Mouse (Mus musculus) liver, embryonic 16.5 days (tissue): ENCODE measurements around the gene Pcyt1a. TPM values are rescaled to one million over a fixed set of nuclear protein-coding genes. Genes with fewer than 3 reads are reported as not detected.

ENCODE experiments used
- ATAC-seq: fragments of 200-750 bp; cut with Nextera tagmentation; 2 replicates; pipeline ENCODE4 v1.8.0; 2017; ENCODE audit warnings: low read depth, mild to moderate bottlenecking, moderate number of reproducible peaks, moderate library complexity
- H3K27ac ChIP-seq: fragments of 300-500 bp; sonication (generic); 2 replicates; pipeline ENCODE4 v1.5.1; 2014; ENCODE audit warnings: mild to moderate bottlenecking, low read length
- H3K27me3 ChIP-seq: fragments of 300-500 bp; sonication (generic); 2 replicates; pipeline ENCODE4 v1.6.1; 2014; ENCODE audit warnings: low read depth, low read length, mixed read lengths; ENCODE audit not compliant: control insufficient read depth, insufficient read depth
- H3K36me3 ChIP-seq: fragments of 300-500 bp; sonication (generic); 2 replicates; pipeline ENCODE4 v1.6.1; 2014; ENCODE audit warnings: mild to moderate bottlenecking; ENCODE audit not compliant: control insufficient read depth, insufficient read depth
- H3K4me1 ChIP-seq: fragments of 300-500 bp; sonication (generic); 2 replicates; pipeline ENCODE4 v1.6.1; 2014; ENCODE audit warnings: low read depth, low read length, mixed read lengths; ENCODE audit not compliant: control insufficient read depth
- H3K4me2 ChIP-seq: fragments of 300-500 bp; sonication (generic); 2 replicates; pipeline ENCODE4 v1.6.1; 2014; ENCODE audit warnings: low read depth, low read length, mixed read lengths
- H3K4me3 ChIP-seq: fragments of 300-500 bp; sonication (generic); 2 replicates; pipeline ENCODE4 v1.5.1; 2014; ENCODE audit warnings: low read depth, mild to moderate bottlenecking, low read length
- H3K9ac ChIP-seq: fragments of 300-500 bp; sonication (generic); 2 replicates; pipeline ENCODE4 v1.6.1; 2014; ENCODE audit warnings: low read depth, low read length
- H3K9me3 ChIP-seq: fragments of 300-500 bp; sonication (generic); replicated peaks from 2 replicates; pipeline ENCODE4 v1.6.1; 2016; ENCODE audit warnings: low read length; ENCODE audit not compliant: control insufficient read depth
- WGBS: fragments of 180-500 bp; shearing (Covaris S2); extraction: QIAGEN DNeasy Blood & Tissue Kit; methylation state at CpG from one replicate; pipeline ENCODE4 v1.1.7; 2014; ENCODE audit not compliant: insufficient replicate concordance; 5-methylcytosine and 5-hydroxymethylcytosine counted together
- polyA plus RNA-seq: library from polyadenylated mRNA; unstranded; fragments of >200 nt; fragmentation: Nextera tagmentation; extraction: Ambion mirVana; gene quantifications from 2 replicates; pipeline ENCODE4 v1.2.1, GENCODE M21; 2015

The Pcyt1a gene
- polyA plus RNA-seq, 1 experiment from 2014 or later = 42.1 TPM

- Histone ChIP-seq H3K27ac (no peak within 1 kb of the TSS), H3K4me2 (no peak within 1 kb of the TSS), H3K36me3 (no peaks in the 10 kb centered on the region), H3K27me3 (peaks cover 4% of the 10 kb centered on the region), H3K4me1 (peaks cover 3% of the 10 kb centered on the region), H3K4me3 (no peak within 1 kb of the TSS), H3K9me3 (no peaks in the 10 kb centered on the region), H3K9ac (no peak within 1 kb of the TSS)
- 58% methylated on average over 3 of the region's 3 CpGs for WGBS
- ATAC-seq = no peak
These were observed 65.2 kb downstream of the Pcyt1a start, which contains the start of gene Zdhhc19 for GRCm38 (mm10) chr16:32495965-32496364. Zdhhc19 (plus strand) TSS chr16:32496265.

GRCm38 (mm10) chr16:32498996-32499395 lies 68.3 kb downstream of the Pcyt1a start:
- H3K4me2 ChIP-seq = no peak overlapping the region; the same call in 1 of the 2 replicates
- H3K9ac ChIP-seq = no peak overlapping the region
- no peaks in the 10 kb centered on the region for H3K9me3 ChIP-seq
- no peaks in the 10 kb centered on the region for H3K36me3 ChIP-seq
- peaks cover 3% of the 10 kb centered on the region for H3K4me1 ChIP-seq
- ATAC-seq = no peak
- H3K4me3 ChIP-seq = no peak overlapping the region
- 54% methylated on average over 13 of the region's 13 CpGs for WGBS
- no peak overlapping the region for H3K27ac ChIP-seq
- peaks cover 4% of the 10 kb centered on the region for H3K27me3 ChIP-seq

DNA sequence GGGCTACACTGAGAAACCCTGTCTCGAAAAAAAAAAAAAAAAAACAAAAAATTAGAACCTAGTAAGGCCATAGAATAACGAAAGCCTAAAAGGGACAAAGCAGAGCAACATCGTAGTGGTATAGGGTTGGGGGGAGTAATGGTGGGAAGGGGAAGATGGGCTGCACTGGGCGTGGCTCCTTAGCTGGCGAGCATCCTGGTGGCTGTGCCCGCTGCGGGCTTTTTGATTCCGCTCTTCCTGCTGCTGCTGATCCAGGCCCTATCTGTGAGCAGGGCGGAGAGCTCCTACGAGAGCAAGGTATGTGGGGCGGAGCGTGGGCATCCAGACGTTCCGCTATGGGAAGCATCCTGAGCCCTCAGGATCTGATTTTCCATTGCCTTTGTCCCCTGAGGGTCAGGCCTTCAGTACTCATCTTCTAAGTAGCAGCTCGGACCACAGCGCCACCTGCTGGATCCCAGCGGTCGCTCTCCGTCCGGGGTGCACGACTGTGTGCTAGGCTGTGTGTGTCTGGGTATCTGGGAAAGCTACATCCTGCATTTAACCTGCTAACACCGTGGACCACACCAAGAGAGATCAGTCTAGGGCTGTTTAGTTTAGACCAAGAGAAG lies 68.8 kb downstream of the Pcyt1a start:
- peaks cover 3% of the 10 kb centered on the region for H3K4me1 ChIP-seq
- ATAC-seq = peak; percentile 76
- peaks cover 4% of the 10 kb centered on the region for H3K27me3 ChIP-seq
- H3K9ac ChIP-seq = peak overlapping the region; percentile 26; the same call in 1 of the 2 replicates
- H3K36me3 ChIP-seq = no peaks in the 10 kb centered on the region
- H3K27ac ChIP-seq = no peak overlapping the region
- 8% methylated on average over 22 of the region's 22 CpGs for WGBS
- peak overlapping the region; percentile 50 for H3K4me2 ChIP-seq
- H3K9me3 ChIP-seq = no peaks in the 10 kb centered on the region
- H3K4me3 ChIP-seq = peak overlapping the region; percentile 14; the same call in 1 of the 2 replicates

DNA sequence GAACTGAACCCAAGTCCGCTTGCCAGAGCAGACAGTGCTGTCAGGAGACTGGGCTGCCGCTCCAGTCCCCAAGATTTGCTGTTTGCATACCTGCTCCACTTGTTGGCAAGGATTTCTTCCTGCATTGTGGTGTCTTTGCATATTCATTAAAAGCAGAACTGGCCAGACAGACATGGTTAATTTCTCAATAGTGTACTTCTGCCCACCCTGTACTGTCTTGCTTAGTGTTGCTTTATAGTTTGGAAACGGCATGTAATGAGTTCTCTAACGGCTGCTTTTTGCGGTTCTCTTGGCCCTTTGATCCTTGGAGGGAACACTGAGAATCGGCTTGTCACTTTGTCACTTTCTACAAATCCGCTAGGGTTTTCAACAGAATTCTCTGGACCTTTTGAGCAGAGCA lies 70.7 kb downstream of the Pcyt1a start:
- H3K9me3 ChIP-seq = no peaks in the 10 kb centered on the region
- H3K27ac ChIP-seq = no peak overlapping the region
- peaks cover 4% of the 10 kb centered on the region for H3K27me3 ChIP-seq
- no peak overlapping the region for H3K4me3 ChIP-seq
- no peak overlapping the region for H3K9ac ChIP-seq
- no peaks in the 10 kb centered on the region for H3K36me3 ChIP-seq
- H3K4me2 ChIP-seq = no peak overlapping the region
- no peak for ATAC-seq
- H3K4me1 ChIP-seq = peaks cover 5% of the 10 kb centered on the region
- WGBS = 64% methylated on average over 7 of the region's 7 CpGs

- Histone ChIP-seq H3K4me1 (peaks cover 17% of the 10 kb centered on the region), H3K4me3 (no peak overlapping the region), H3K9me3 (no peaks in the 10 kb centered on the region), H3K4me2 (no peak overlapping the region), H3K9ac (no peak overlapping the region), H3K27ac (no peak overlapping the region), H3K36me3 (no peaks in the 10 kb centered on the region), H3K27me3 (peaks cover 4% of the 10 kb centered on the region)
- no peak for ATAC-seq
- WGBS = 64% methylated on average over 12 of the region's 12 CpGs
These were observed 72.1 kb downstream of the Pcyt1a start for GRCm38 (mm10) chr16:32502621-32503335.

DNA sequence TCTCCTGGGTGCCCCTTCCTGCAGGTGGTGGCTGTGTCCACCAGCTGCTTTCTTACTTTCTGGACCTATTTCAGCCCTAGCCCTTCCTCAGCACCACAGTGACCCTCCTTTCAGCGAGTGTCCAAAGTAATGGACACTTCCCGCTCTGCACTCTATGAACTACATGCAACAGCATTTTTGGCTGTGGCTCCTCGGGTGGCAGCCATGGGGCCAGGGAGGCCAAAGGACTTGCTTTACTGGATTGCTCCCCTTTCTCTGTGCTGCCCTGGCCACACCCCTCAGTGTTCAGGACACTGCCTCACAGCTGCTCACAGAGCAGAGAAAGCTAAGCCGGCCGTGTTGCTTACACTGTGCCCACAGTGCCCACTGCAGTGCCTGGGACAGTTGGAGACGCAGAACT lies 72.9 kb downstream of the Pcyt1a start:
- no peak overlapping the region for H3K9ac ChIP-seq
- H3K27me3 ChIP-seq = peaks cover 4% of the 10 kb centered on the region
- WGBS = 58% methylated on average over 6 of the region's 6 CpGs
- no peak overlapping the region for H3K27ac ChIP-seq
- no peak overlapping the region for H3K4me3 ChIP-seq
- H3K36me3 ChIP-seq = no peaks in the 10 kb centered on the region
- H3K9me3 ChIP-seq = no peaks in the 10 kb centered on the region
- no peak for ATAC-seq
- H3K4me2 ChIP-seq = no peak overlapping the region
- peaks cover 26% of the 10 kb centered on the region for H3K4me1 ChIP-seq

GRCm38 (mm10) chr16:32506298-32506697 lies 75.6 kb downstream of the Pcyt1a start:
- Histone ChIP-seq H3K9ac (no peak overlapping the region), H3K9me3 (no peaks in the 10 kb centered on the region), H3K4me1 (peaks cover 42% of the 10 kb centered on the region), H3K4me2 (no peak overlapping the region), H3K27ac (peak overlapping the region; percentile 83; the same call in 1 of the 2 replicates), H3K27me3 (no peaks in the 10 kb centered on the region; the same call in 1 of the 2 replicates), H3K36me3 (no peaks in the 10 kb centered on the region), H3K4me3 (no peak overlapping the region)
- no peak for ATAC-seq
- whole genome bisulfite sequencing = 78% methylated on average over 8 of the region's 8 CpGs

GRCm38 (mm10) chr16:32506868-32507267 lies 76.1 kb downstream of the Pcyt1a start:
- H3K4me3 ChIP-seq = no peak overlapping the region
- no peak for ATAC-seq
- peak overlapping the region; percentile 32; the same call in 1 of the 2 replicates for H3K4me2 ChIP-seq
- peaks cover 48% of the 10 kb centered on the region for H3K4me1 ChIP-seq
- peak overlapping the region; percentile 83 for H3K27ac ChIP-seq
- H3K27me3 ChIP-seq = no peaks in the 10 kb centered on the region; the same call in 1 of the 2 replicates
- WGBS = 66% methylated on average over 7 of the region's 7 CpGs
- no peaks in the 10 kb centered on the region for H3K9me3 ChIP-seq
- H3K36me3 ChIP-seq = no peaks in the 10 kb centered on the region
- peak overlapping the region; percentile 32 for H3K9ac ChIP-seq

DNA sequence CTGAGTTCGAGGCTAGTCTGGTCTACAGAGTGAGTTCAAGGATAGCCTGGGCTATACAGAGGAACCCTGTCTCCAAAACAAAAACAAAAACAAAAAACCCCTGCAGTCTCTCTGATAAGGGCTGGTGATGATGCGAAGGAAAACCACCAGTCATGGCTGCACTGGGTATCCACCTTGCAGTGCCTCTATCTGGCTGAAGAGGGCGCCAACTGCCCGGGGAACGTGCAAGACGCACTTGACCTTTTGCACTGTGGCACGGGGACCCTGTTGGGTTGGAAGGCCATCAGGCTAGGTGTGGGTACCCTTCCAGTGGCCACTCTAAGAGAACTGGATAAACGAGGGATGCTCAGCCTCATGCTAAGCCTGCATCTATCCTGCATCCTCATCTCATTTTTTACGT lies 76.7 kb downstream of the Pcyt1a start:
- Histone ChIP-seq H3K9ac (peak overlapping the region; percentile 83), H3K4me1 (peaks cover 53% of the 10 kb centered on the region), H3K4me2 (peak overlapping the region; percentile 83), H3K4me3 (peak overlapping the region; percentile 59), H3K27ac (peak overlapping the region; percentile 100), H3K36me3 (no peaks in the 10 kb centered on the region), H3K27me3 (no peaks in the 10 kb centered on the region; the same call in 1 of the 2 replicates), H3K9me3 (no peaks in the 10 kb centered on the region)
- 11% methylated on average over 9 of the region's 9 CpGs for WGBS
- peak; percentile 4 for ATAC-seq
